Mouse (Mus musculus) adrenal gland, adult 2 months (tissue): ENCODE data around the gene Fndc5. TPM values are rescaled to one million over a fixed set of nuclear protein-coding genes. Genes with fewer than 3 reads are reported as not detected.

ENCODE experiments used
- DNase-seq: peaks from one replicate; pipeline ENCODE4 v3.0.0; 2021
- long read RNA-seq: library from polyadenylated mRNA; stranded (forward); transcript quantifications from one replicate; pipeline ENCODE4 v2.0.0, GENCODE M21; 2021
- polyA plus RNA-seq: library from polyadenylated mRNA; depleted of rRNA; stranded (reverse); fragments of >200 nt; gene quantifications from 2 replicates; pipeline ENCODE4 v1.2.3, GENCODE M21; 2012; rRNA removed
- total RNA-seq, 2 experiments: library from RNA; stranded (reverse); gene quantifications; 2 replicates each; pipeline ENCODE4 v1.2.3; 2021

The Fndc5 gene
- total RNA-seq (1 to 10 TPM; 3.1 to 7.4 TPM), polyA plus RNA-seq (2.6 and 5.7 TPM in 2 replicates)
- long read RNA-seq, partial matches to known transcripts: 1 of 6 reads
- long read RNA-seq, other reads (novel, unspliced or antisense): 1 of 6 reads

DNA sequence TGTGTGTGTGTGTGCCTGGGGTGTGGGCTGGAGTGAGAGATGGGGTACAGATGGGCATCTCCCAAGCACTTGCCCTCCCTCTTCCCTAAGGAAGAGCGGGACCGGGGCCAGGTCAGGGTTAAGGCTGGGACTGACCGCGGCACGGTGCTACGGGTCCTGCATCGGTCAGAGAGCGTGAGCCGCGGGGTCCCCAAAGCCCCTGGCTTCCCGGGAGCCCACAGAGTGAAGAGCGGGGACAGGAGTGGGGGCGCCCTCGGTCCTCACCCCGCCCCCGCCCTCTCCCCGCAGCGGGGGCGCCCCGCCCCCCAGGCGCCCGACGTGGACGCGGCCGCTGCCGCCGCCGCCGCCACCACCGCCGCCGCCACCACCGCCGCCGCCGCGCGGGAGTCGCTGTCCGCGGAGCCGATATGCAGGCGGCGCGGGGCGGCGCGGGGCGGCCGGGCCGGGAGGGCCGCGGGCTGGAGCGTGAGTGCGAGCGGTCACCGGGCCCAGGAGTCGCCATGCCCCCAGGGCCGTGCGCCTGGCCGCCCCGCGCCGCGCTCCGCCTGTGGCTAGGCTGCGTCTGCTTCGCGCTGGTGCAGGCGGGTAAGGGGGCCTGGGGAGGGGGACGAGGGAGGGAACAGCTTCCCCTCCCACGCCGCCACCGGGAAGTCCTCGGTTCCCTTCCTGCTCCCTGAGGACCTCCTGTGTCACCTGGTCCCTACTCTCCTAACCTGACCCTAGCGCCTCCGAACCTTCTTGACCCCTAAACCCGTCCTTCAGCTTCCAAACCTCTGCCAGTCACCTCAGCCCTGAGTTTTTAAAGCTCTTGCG lies at the start of gene Fndc5:
Fndc5 (plus strand) TSS at position 421 of the 813 bp plus-strand sequence.
- DNase-seq: peak; percentile 41

DNA sequence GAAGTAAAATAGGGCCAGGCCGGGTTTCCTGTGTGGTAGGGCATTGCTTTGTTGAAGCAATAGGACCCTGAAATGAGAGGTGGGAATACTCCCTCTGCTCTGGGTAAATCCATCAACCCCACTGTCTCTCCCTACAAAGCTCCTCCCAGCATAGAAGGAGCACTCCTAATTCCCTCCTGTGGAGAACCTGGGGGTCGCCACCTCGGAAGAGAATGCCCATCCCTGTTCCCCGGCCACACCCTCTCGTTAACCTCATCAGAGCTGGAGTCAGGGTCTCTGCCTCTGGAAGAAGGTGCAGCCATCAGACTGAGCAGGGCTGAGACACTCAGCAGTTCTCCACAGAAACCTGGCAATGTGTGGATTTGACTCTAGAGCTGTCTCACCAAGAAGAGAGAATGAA lies 48.9 kb upstream of the Fndc5 start:
- DNase-seq: no peak

DNA sequence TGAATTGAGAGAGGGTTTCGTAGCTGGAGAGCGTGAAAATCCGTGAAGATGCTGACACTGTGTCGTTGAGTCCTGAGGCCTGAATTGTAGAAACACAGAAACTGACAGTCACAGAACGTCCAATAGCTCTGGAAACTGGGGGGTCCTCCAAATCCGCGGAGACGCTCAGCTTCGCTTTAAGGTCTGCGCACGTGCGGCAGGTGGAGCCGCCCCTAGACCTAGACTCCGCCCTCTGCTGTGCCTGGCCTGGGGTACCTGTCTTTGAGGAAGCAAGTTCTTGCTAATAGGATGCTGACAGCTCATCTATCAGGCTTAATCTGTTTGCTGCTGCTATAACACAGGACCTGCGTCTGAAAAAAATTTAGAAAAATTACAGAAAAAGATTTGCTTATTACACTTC lies 41.5 kb upstream of the Fndc5 start:
- no peak for DNase-seq

- DNase-seq: no peak
Measured at GRCm38 (mm10) chr4:129097006-129097405, 39.8 kb upstream of the Fndc5 start.

GRCm38 (mm10) chr4:129102133-129102829 lies 34.5 kb upstream of the Fndc5 start:
- DNase-seq: no peak

GRCm38 (mm10) chr4:129105356-129105755 lies 31.4 kb upstream of the Fndc5 start, which contains the start of gene Tmem54:
Gene Tmem54, plus strand, starts transcription at chr4:129105548.
- DNase-seq: no peak

DNA sequence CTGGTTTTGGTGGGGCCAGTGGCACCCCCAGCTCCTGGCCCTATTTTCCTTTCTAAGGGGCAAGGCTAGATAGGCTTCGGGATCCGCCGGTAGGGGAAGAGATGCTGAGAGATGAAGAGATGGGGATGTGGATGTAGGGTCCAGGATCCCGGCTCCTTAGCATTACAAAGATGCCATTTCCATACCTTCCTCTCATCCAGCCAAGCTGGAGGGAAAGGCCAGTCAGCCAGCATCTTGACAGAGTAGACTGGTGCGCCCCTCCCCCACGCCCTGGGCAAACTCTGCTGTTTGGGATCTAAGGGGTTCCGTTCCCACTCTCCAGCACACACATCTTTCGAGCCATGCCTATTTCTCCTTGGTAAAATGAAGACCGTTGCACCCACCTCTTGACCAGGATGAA lies 30.7 kb upstream of the Fndc5 start:
- no peak for DNase-seq

- DNase-seq: no peak
Measured at GRCm38 (mm10) chr4:129107348-129107899, 29.4 kb upstream of the Fndc5 start.

GRCm38 (mm10) chr4:129108624-129109023 lies 28.2 kb upstream of the Fndc5 start:
- DNase-seq: no peak

DNA sequence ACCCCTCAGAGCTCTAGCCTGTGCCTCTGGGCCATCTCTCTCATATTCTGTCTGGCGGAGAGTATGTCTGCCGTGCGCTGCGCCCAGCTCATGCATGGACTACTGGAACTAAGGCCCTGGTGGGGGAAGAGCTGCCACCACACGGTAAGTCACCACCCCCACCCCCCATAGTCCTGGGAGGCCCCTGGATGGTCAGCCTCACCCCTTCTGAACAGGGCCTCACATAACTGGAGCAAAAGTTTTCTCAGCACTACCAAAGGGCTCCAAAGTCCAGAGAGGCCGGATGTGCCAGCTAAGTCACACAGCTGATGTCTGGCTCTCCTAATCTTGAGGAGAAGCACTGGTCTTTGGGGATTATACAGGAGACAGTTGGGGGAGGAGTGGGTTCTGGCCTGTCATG lies 26.0 kb upstream of the Fndc5 start:
- no peak for DNase-seq

GRCm38 (mm10) chr4:129111350-129111749 lies 25.4 kb upstream of the Fndc5 start:
- DNase-seq: no peak

DNA sequence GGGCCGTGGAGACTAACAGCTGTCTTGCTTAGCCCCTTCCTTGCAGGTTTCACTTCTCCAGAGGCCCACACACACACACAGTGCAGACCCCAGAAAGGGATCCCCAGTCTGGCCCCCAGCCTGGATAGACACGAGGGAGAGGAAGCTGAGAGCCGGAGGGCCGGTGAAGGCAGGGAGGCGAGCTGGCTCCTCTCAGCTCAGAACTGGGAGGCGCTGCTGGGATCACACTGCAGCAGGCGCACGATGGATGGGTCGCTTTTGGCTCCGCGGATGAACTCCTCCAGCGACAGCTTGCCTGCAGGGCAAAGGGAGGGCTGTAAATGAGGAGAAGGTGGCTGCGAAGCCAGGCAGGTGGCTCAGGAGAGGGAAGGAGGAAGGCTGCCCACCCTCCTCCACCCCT lies 24.6 kb upstream of the Fndc5 start:
- DNase-seq: no peak

DNA sequence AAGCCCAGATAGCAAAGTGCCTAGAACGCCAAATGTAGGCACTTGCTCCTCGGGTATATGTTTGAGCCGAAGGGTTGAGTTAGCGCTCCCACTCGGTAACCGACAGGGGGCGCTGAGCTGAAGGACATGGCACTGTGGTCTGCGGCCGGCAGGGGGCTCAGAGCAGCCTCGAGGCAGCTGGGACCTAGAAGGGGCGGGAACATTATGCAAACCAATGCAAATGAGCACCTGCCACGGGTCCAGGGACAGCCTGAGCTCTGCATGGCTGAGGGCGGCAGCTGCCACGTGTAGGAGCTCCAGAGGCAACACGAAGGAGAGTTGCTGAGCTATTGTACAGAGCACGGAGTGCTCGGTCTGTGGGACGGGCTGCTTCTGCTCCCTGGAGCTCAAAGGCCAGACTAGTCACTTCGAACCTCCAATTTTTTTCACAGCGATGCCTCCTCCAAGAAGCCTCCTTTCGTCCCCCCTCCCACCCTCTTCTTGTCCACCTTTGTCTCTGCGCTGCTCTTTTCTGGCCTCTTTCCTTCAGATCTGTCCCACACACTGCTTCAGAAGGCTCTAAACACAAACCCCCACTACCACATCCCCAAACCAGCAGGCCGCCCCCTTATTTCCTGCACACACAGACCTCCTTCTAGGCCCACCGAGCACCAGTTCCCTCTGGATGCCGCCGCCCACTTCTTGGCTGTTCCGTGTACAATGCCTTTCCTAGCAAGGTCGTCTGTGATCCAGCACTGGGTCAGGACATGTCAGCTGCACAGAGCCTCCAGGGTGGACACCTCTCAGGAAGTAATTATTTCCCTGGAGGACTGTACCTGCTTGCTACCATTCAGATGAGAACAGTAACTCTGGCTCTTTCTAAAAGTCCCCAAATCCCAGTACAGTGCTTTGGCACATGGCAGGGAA lies 23.5 kb upstream of the Fndc5 start:
- peak; percentile 19 for DNase-seq

GRCm38 (mm10) chr4:129116703-129117102 lies 20.1 kb upstream of the Fndc5 start:
- DNase-seq: no peak

DNA sequence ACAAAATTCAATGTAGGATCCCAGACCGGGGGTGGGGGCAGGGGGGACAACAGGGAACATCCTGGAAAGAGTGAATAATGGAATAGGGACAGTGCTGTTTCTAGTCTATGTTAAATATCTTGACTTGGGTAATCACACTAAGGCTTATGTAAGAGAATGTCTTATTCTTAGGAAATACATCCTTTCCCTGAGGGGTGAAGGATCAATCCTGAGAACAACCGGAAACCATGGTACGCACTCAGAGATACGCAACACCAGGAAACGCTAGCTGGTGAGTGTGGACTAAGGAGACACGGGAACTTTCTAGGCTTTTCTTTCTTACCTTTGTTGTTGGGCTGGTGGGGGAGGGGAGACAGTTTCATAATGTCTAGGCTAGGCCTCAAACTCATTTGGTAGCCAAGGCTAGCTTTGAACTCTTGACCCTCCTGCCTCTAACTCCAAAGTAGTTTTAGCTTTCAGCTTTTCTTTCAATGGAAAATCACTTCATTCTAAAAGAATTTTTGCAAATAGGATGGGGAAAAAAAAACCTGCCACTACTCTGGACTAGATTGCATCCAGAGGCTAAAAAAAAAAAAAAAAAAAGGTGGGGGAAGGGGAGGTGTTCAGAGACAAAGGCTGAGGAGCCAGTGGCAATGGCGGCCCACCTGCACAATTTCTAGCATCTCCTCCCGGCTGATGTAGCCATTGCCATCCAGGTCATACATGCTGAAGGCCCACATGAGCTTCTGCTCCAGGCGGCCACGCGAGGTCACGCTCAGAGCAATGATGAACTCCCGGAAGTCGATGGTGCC lies 18.9 kb upstream of the Fndc5 start:
- no peak for DNase-seq

- DNase-seq: no peak
Measured at GRCm38 (mm10) chr4:129119708-129120107, 17.1 kb upstream of the Fndc5 start.

- DNase-seq: peak; percentile 80
Measured at GRCm38 (mm10) chr4:129120520-129121445, 16.0 kb upstream of the Fndc5 start.

DNA sequence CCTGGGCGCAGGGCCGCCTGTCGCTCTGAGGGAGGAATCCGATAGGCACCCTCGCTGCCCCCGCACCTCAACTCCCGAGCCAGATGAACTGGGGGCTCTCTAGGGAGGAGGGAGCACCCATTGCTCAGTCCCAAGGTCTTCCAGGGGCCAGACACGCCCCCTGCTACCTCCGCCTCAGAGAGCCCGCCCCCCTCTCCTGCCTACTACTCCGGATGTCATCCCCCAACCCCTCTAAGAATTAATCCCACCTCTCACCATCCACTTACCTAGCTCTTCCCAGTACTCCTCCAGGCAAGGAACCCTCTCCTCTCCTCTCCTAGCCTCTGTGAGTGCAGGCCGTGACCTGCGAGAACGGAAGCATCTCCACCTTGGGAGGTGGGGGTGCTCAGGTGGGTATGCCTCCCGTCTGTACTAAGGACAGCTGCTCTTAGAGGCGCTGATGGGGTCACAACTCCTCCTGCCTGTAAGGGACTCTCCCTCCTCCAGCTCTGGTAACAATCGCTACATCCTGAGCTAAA lies 15.2 kb upstream of the Fndc5 start, which contains the start of gene Hpca:
Hpca (minus strand) TSS at position 468 of the 518 bp plus-strand sequence.
- DNase-seq: no peak

DNA sequence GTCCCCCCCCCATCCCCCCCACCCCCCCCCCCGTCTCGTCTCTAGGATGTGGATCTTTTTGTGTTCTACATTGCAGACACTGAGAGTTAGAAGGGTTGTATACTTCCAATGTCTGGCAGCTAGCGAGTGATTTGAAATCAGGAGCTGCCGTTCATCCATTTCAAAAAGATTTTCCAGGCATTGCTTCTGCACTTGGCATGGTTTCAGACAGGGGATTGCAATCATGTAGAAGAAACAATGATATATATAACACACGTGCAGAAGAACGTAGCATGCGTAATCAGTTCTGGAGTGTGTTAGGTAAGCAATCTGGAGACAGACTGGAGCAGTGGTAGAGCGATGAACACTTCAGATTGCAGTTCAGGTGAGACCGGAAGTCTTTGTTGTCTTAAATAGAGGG lies 14.7 kb upstream of the Fndc5 start:
- DNase-seq: no peak
